Mouse (Mus musculus): ENCODE measurements around the gene Fmn2. TPM values are rescaled to one million over a fixed set of nuclear protein-coding genes. Genes with fewer than 3 reads are reported as not detected.

The Fmn2 gene
- total RNA-seq (2021) = 3.4 and 5.0 TPM in 2 replicates
- long read RNA-seq, partial matches to known transcripts = 2 of 3 reads
- long read RNA-seq, other reads (novel, unspliced or antisense) = 1 of 3 reads

- DNase-seq = peak; percentile 62
Observed at GRCm38 (mm10) chr1:174501661-174502030, at the start of gene Fmn2. Gene Fmn2 (plus strand): TSS chr1:174501825.

- no peak for DNase-seq
Observed at GRCm38 (mm10) chr1:174455100-174455499, 46.5 kb upstream of the Fmn2 start.

- no peak for DNase-seq
Observed at GRCm38 (mm10) chr1:174465385-174465784, 36.2 kb upstream of the Fmn2 start.

- DNase-seq = no peak
Observed at GRCm38 (mm10) chr1:174466240-174466639, 35.4 kb upstream of the Fmn2 start.

GRCm38 (mm10) chr1:174469736-174470135 is 31.9 kb upstream of the Fmn2 start:
- peak; percentile 5 for DNase-seq

- DNase-seq = no peak
Observed at GRCm38 (mm10) chr1:174482567-174482966, 19.1 kb upstream of the Fmn2 start.

- DNase-seq = no peak
Observed at GRCm38 (mm10) chr1:174500064-174500463, 1.6 kb upstream of the Fmn2 start.

GRCm38 (mm10) chr1:174501011-174501410 is 614 bp upstream of the Fmn2 start:
- no peak for DNase-seq

- peak; percentile 9 for DNase-seq
Observed at GRCm38 (mm10) chr1:174502031-174502845, 613 bp downstream of the Fmn2 start.

- DNase-seq = peak; percentile 10
Observed at GRCm38 (mm10) chr1:174502846-174503745, 1.5 kb downstream of the Fmn2 start.

GRCm38 (mm10) chr1:174508571-174509110 is 7.0 kb downstream of the Fmn2 start:
- no peak for DNase-seq

- no peak for DNase-seq
Observed at GRCm38 (mm10) chr1:174513419-174513818, 11.8 kb downstream of the Fmn2 start.

GRCm38 (mm10) chr1:174521976-174522770 is 20.5 kb downstream of the Fmn2 start:
- no peak for DNase-seq

GRCm38 (mm10) chr1:174522809-174523511 is 21.3 kb downstream of the Fmn2 start:
- no peak for DNase-seq

GRCm38 (mm10) chr1:174523512-174523828 is 21.8 kb downstream of the Fmn2 start:
- no peak for DNase-seq

GRCm38 (mm10) chr1:174536742-174537453 is 35.3 kb downstream of the Fmn2 start:
- DNase-seq = no peak

GRCm38 (mm10) chr1:174537491-174537890 is 35.9 kb downstream of the Fmn2 start:
- DNase-seq = no peak

- no peak for DNase-seq
Observed at GRCm38 (mm10) chr1:174548291-174548690, 46.7 kb downstream of the Fmn2 start.

GRCm38 (mm10) chr1:174553272-174554007 is 51.8 kb downstream of the Fmn2 start:
- peak; percentile 54 for DNase-seq

GRCm38 (mm10) chr1:174555412-174555811 is 53.8 kb downstream of the Fmn2 start:
- no peak for DNase-seq

Measured in adrenal gland, postnatal 25 days (tissue).